In the genomic region with DNA sequence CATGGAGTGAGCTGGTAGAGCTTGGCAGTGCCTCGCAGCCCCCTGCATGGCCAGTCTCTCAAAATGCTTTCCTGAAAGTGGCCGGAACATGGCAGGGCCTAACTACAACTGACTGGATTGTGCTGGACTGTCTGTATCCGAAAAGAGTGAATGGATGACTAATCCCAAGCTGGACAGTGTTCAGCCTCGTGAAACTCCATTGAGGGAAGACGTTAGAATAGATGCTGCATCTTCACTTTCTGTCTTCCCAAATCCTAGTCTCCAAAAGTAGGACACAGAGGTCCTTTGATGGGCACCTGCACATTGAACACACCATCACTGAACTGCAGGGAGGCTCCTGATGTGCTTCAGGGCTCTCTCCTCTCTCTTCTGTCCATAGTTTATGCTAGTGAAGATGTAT, we compare ENCODE assay signal across 21 mouse cellular contexts. TPM values are rescaled to one million over a fixed set of nuclear protein-coding genes. Genes with fewer than 3 reads are reported as not detected.
DNase-seq lines count a peak whose midpoint lies in the region; ATAC-seq lines count a peak whose summit lies in the region.
"Had no signal": no experiment of that assay in that cellular context is flagged by ENCODE, and none has a peak within 500 bp of the region (broad histone marks: within the 10 kb centered on the region; RNA-seq: fewer than 3 reads in every experiment).

No protein-coding gene starts in this region.

- H3K4me3 ChIP-seq in heart, embryonic 11.5 days (ENCODE audit: low read depth, low read length) = no peak overlapping the region
- no peak overlapping the region for H3K4me3 ChIP-seq in midbrain, embryonic 13.5 days (replicated peaks)
- no peak overlapping the region for H3K4me3 ChIP-seq in midbrain, embryonic 14.5 days (replicated peaks; ENCODE audit: low read depth, low read length)
- H3K4me3 ChIP-seq: embryonic facial prominence, embryonic 10.5 days; embryonic facial prominence, embryonic 12.5 days; forebrain, embryonic 13.5 days; forebrain, embryonic 15.5 days had no signal

- no peak overlapping the region for H3K9ac ChIP-seq in heart, embryonic 11.5 days (ENCODE audit: low read depth, low read length)
- H3K9ac ChIP-seq in midbrain, embryonic 13.5 days (replicated peaks) = 0 out of 2 replicates have a peak overlapping the region, but pooled peaks have one; percentile 16
- H3K9ac ChIP-seq in midbrain, embryonic 14.5 days (replicated peaks; ENCODE audit: low read length) = no peak overlapping the region
- H3K9ac ChIP-seq: embryonic facial prominence, embryonic 12.5 days; forebrain, embryonic 13.5 days; forebrain, embryonic 15.5 days; forebrain, postnatal 0 days had no signal

- no peaks in the 10 kb centered on the region for H3K9me3 ChIP-seq in heart, embryonic 11.5 days (replicated peaks; ENCODE audit: control insufficient read depth, low read length)
- H3K9me3 ChIP-seq in midbrain, embryonic 13.5 days = no peaks in the 10 kb centered on the region
- no peaks in the 10 kb centered on the region for H3K9me3 ChIP-seq in midbrain, embryonic 14.5 days (ENCODE audit: control insufficient read depth, low read length)
- H3K9me3 ChIP-seq: embryonic facial prominence, embryonic 10.5 days; embryonic facial prominence, embryonic 12.5 days; forebrain, embryonic 13.5 days; forebrain, embryonic 15.5 days; G1E had no signal

- WGBS in heart, embryonic 11.5 days (ENCODE audit: insufficient replicate concordance) = 89% methylated on average over 5 of the region's 5 CpGs
- 88% methylated on average over 5 of the region's 5 CpGs for whole genome bisulfite sequencing in midbrain, embryonic 13.5 days
- WGBS in midbrain, embryonic 14.5 days = 91% methylated on average over 5 of the region's 5 CpGs

- no peaks in the 10 kb centered on the region for H3K4me1 ChIP-seq in heart, embryonic 11.5 days (ENCODE audit: control insufficient read depth, insufficient read depth, low read length)
- no peaks in the 10 kb centered on the region for H3K4me1 ChIP-seq in midbrain, embryonic 13.5 days (replicated peaks)
- no peaks in the 10 kb centered on the region for H3K4me1 ChIP-seq in midbrain, embryonic 14.5 days (ENCODE audit: control insufficient read depth, insufficient read depth, low read length)
- H3K4me1 ChIP-seq: embryonic facial prominence, embryonic 10.5 days; embryonic facial prominence, embryonic 12.5 days; forebrain, embryonic 13.5 days; forebrain, embryonic 15.5 days had no signal

- peak; percentile 77 for DNase-seq in heart, adult 11 months
- no peak for DNase-seq in midbrain, embryonic 14.5 days
- DNase-seq in thymus, postnatal 25 days = no peak
- DNase-seq: adrenal gland, adult 8-10 months; adrenal gland, postnatal 14 days; adrenal gland, postnatal 36 days; cerebellum, adult 11-12 months; cerebellum, adult 2 months; cerebellum, adult 9-10 months; cerebellum, postnatal 10 days; cerebellum, postnatal 25 days; forebrain, postnatal 0 days had no signal

- no peak for ATAC-seq in heart, embryonic 11.5 days (replicated peaks; ENCODE audit: insufficient number of reproducible peaks, low FRiP score, low TSS enrichment)
- no peak for ATAC-seq in midbrain, embryonic 13.5 days
- ATAC-seq in midbrain, embryonic 14.5 days (ENCODE audit: low FRiP score, low TSS enrichment) = no peak
- ATAC-seq: activated CD4-positive, CD25-positive, alpha-beta regulatory T cell, adult 4 months; forebrain, embryonic 13.5 days; forebrain, embryonic 15.5 days; forebrain, postnatal 0 days; Patski had no signal

- no peaks in the 10 kb centered on the region for H3K27me3 ChIP-seq in heart, embryonic 11.5 days (ENCODE audit: control insufficient read depth, insufficient read depth, low read length)
- H3K27me3 ChIP-seq in midbrain, embryonic 13.5 days = no peaks in the 10 kb centered on the region
- no peaks in the 10 kb centered on the region for H3K27me3 ChIP-seq in midbrain, embryonic 14.5 days (ENCODE audit: control insufficient read depth, insufficient read depth, low read length)
- H3K27me3 ChIP-seq: embryonic facial prominence, embryonic 12.5 days; forebrain, embryonic 13.5 days; forebrain, embryonic 15.5 days; Patski had no signal

- H3K27ac ChIP-seq in heart, embryonic 11.5 days (ENCODE audit: low read depth, low read length) = no peak overlapping the region
- no peak overlapping the region for H3K27ac ChIP-seq in midbrain, embryonic 13.5 days
- H3K27ac ChIP-seq in midbrain, embryonic 14.5 days (replicated peaks; ENCODE audit: low read depth, low read length) = no peak overlapping the region
- H3K27ac ChIP-seq: embryonic facial prominence, embryonic 10.5 days; embryonic facial prominence, embryonic 12.5 days; forebrain, embryonic 13.5 days; forebrain, embryonic 15.5 days had no signal

- peaks cover 16% of the 10 kb centered on the region for H3K36me3 ChIP-seq in heart, embryonic 11.5 days (ENCODE audit: control insufficient read depth, insufficient read depth, low read length)
- peaks cover 63% of the 10 kb centered on the region for H3K36me3 ChIP-seq in midbrain, embryonic 13.5 days
- peaks cover 70% of the 10 kb centered on the region for H3K36me3 ChIP-seq in midbrain, embryonic 14.5 days (ENCODE audit: control insufficient read depth, insufficient read depth, low read length)

- H3K4me2 ChIP-seq in heart, embryonic 11.5 days = no peak overlapping the region
- H3K4me2 ChIP-seq in midbrain, embryonic 13.5 days (replicated peaks) = no peak overlapping the region
- H3K4me2 ChIP-seq in midbrain, embryonic 14.5 days (ENCODE audit: low read length) = no peak overlapping the region
- H3K4me2 ChIP-seq: embryonic facial prominence, embryonic 12.5 days; forebrain, embryonic 13.5 days; forebrain, embryonic 15.5 days had no signal

RNA-seq across cellular contexts. Expression of a gene that starts 10.3 kb away (rescaled TPM):
- polyA plus RNA-seq in heart, embryonic 11.5 days (2014; fragmentation: Nextera tagmentation; extraction: Ambion mirVana) = 31.9 and 33.3 TPM in 2 replicates
- 34.7 and 41.8 TPM in 2 replicates for polyA plus RNA-seq in midbrain, embryonic 13.5 days (2015; fragmentation: Nextera tagmentation; extraction: Ambion mirVana)
- polyA plus RNA-seq in midbrain, embryonic 14.5 days (2014; fragmentation: Nextera tagmentation; extraction: Ambion mirVana) = 40.1 and 46.2 TPM in 2 replicates

RNA-seq across cellular contexts. Expression of a gene that starts 10.6 kb away (rescaled TPM):
- 19.5 and 20.7 TPM in 2 replicates for polyA plus RNA-seq in heart, embryonic 11.5 days (2014; fragmentation: Nextera tagmentation; extraction: Ambion mirVana)
- polyA plus RNA-seq in midbrain, embryonic 13.5 days (2015; fragmentation: Nextera tagmentation; extraction: Ambion mirVana) = 13.3 and 14.7 TPM in 2 replicates
- polyA plus RNA-seq in midbrain, embryonic 14.5 days (2014; fragmentation: Nextera tagmentation; extraction: Ambion mirVana) = 11.2 and 14.3 TPM in 2 replicates

RNA-seq across cellular contexts. Expression of a gene that starts 42.7 kb away (rescaled TPM):
- polyA plus RNA-seq in heart, embryonic 11.5 days (2014; fragmentation: Nextera tagmentation; extraction: Ambion mirVana) = 20.6 and 20.7 TPM in 2 replicates
- polyA plus RNA-seq in midbrain, embryonic 13.5 days (2015; fragmentation: Nextera tagmentation; extraction: Ambion mirVana) = 141 and 149 TPM in 2 replicates
- 156 and 185 TPM in 2 replicates for polyA plus RNA-seq in midbrain, embryonic 14.5 days (2014; fragmentation: Nextera tagmentation; extraction: Ambion mirVana)
